Mouse (Mus musculus): ENCODE measurements around the gene Creld2.
"Not testable (repeated sequence)": the region's sequence is repeated elsewhere in the genome, so short reads cannot be mapped to it uniquely, and the experiment has no call there.

The Creld2 gene

GRCm38 (mm10) chr15:88819026-88819905 lies at the start of gene Creld2, which contains the start of gene Alg12:
Creld2 (plus strand) TSS chr15:88819646.
Alg12 (minus strand) TSS chr15:88819318.
- DNase-seq (ENCODE audit: low read depth, low spot score): peak; percentile 98

- DNase-seq (ENCODE audit: low read depth, low spot score): not testable (repeated sequence)
Measured at GRCm38 (mm10) chr15:88774630-88775029, 44.8 kb upstream of the Creld2 start.

GRCm38 (mm10) chr15:88792140-88792850 lies 27.2 kb upstream of the Creld2 start:
- no peak for DNase-seq (ENCODE audit: low read depth, low spot score)

- not testable (repeated sequence) for DNase-seq (ENCODE audit: low read depth, low spot score)
Measured at GRCm38 (mm10) chr15:88794729-88795128, 24.7 kb upstream of the Creld2 start.

GRCm38 (mm10) chr15:88799950-88800371 lies 19.5 kb upstream of the Creld2 start:
- DNase-seq (ENCODE audit: low read depth, low spot score): no peak

- DNase-seq (ENCODE audit: low read depth, low spot score): no peak
Measured at GRCm38 (mm10) chr15:88800921-88801354, 18.5 kb upstream of the Creld2 start.

- DNase-seq (ENCODE audit: low read depth, low spot score): no peak
Measured at GRCm38 (mm10) chr15:88801903-88802302, 17.5 kb upstream of the Creld2 start.

GRCm38 (mm10) chr15:88802348-88802747 lies 17.1 kb upstream of the Creld2 start:
- DNase-seq (ENCODE audit: low read depth, low spot score): no peak

- no peak for DNase-seq (ENCODE audit: low read depth, low spot score)
Measured at GRCm38 (mm10) chr15:88808121-88808520, 11.3 kb upstream of the Creld2 start.

- no peak for DNase-seq (ENCODE audit: low read depth, low spot score)
Measured at GRCm38 (mm10) chr15:88810369-88810768, 9.1 kb upstream of the Creld2 start.

- DNase-seq (ENCODE audit: low read depth, low spot score): no peak
Measured at GRCm38 (mm10) chr15:88813262-88813661, 6.2 kb upstream of the Creld2 start.

- DNase-seq (ENCODE audit: low read depth, low spot score): not testable (repeated sequence)
Measured at GRCm38 (mm10) chr15:88813873-88814272, 5.6 kb upstream of the Creld2 start.

- DNase-seq (ENCODE audit: low read depth, low spot score): no peak
Measured at GRCm38 (mm10) chr15:88814411-88815047, 4.9 kb upstream of the Creld2 start.

- DNase-seq (ENCODE audit: low read depth, low spot score): no peak
Measured at GRCm38 (mm10) chr15:88815196-88815700, 4.2 kb upstream of the Creld2 start.

GRCm38 (mm10) chr15:88819906-88820303 lies 459 bp downstream of the Creld2 start:
- no peak for DNase-seq (ENCODE audit: low read depth, low spot score)

- no peak for DNase-seq (ENCODE audit: low read depth, low spot score)
Measured at GRCm38 (mm10) chr15:88821403-88821802, 2.0 kb downstream of the Creld2 start.

- DNase-seq (ENCODE audit: low read depth, low spot score): no peak
Measured at GRCm38 (mm10) chr15:88822513-88822912, 3.1 kb downstream of the Creld2 start.

- no peak for DNase-seq (ENCODE audit: low read depth, low spot score)
Measured at GRCm38 (mm10) chr15:88823376-88823775, 3.9 kb downstream of the Creld2 start.

GRCm38 (mm10) chr15:88827466-88827865 lies 8.0 kb downstream of the Creld2 start:
- DNase-seq (ENCODE audit: low read depth, low spot score): no peak

GRCm38 (mm10) chr15:88827991-88828799 lies 8.7 kb downstream of the Creld2 start:
- DNase-seq (ENCODE audit: low read depth, low spot score): peak; percentile 54
